Mouse (Mus musculus): ENCODE measurements around the gene Nde1. TPM values are rescaled to one million over a fixed set of nuclear protein-coding genes. Genes with fewer than 3 reads are reported as not detected.

The Nde1 gene
- polyA plus RNA-seq, 1 experiment from 2014 or later: 50.6 TPM

GRCm38 (mm10) chr16:14158536-14158935 lies 4.5 kb upstream of the Nde1 start:
- peak overlapping the region; percentile 82 for H3K9ac ChIP-seq (replicated peaks; ENCODE audit: low read depth, low read length)
- WGBS: 9% methylated on average over 7 of the region's 7 CpGs
- H3K27me3 ChIP-seq (replicated peaks; ENCODE audit: control insufficient read depth, insufficient read depth, low read length): no peaks in the 10 kb centered on the region
- peak overlapping the region; percentile 92 for H3K4me2 ChIP-seq (ENCODE audit: low read length)
- H3K4me1 ChIP-seq (replicated peaks; ENCODE audit: control insufficient read depth, insufficient read depth, low read length): peaks cover 15% of the 10 kb centered on the region
- peak overlapping the region; percentile 77 for H3K27ac ChIP-seq (ENCODE audit: low read length)
- H3K9me3 ChIP-seq (ENCODE audit: control insufficient read depth, low read length): no peaks in the 10 kb centered on the region
- peak overlapping the region; percentile 88 for H3K4me3 ChIP-seq (replicated peaks; ENCODE audit: low read length)
- ATAC-seq: no peak
- H3K36me3 ChIP-seq (ENCODE audit: control insufficient read depth, insufficient read depth): no peaks in the 10 kb centered on the region

- Histone ChIP-seq H3K9me3 (ENCODE audit: control insufficient read depth, low read length) (no peaks in the 10 kb centered on the region), H3K4me1 (replicated peaks; ENCODE audit: control insufficient read depth, insufficient read depth, low read length) (peaks cover 21% of the 10 kb centered on the region), H3K36me3 (ENCODE audit: control insufficient read depth, insufficient read depth) (no peaks in the 10 kb centered on the region), H3K27me3 (replicated peaks; ENCODE audit: control insufficient read depth, insufficient read depth, low read length) (no peaks in the 10 kb centered on the region), H3K4me3 (replicated peaks; ENCODE audit: low read length) (peak overlapping the region; percentile 88), H3K9ac (replicated peaks; ENCODE audit: low read depth, low read length) (peak overlapping the region; percentile 82), H3K27ac (ENCODE audit: low read length) (peak overlapping the region; percentile 98), H3K4me2 (ENCODE audit: low read length) (peak overlapping the region; percentile 92)
- under 1% methylated on average over 58 of the region's 58 CpGs for WGBS
- ATAC-seq: peak; percentile 93
Measured at GRCm38 (mm10) chr16:14158936-14159745, 3.9 kb upstream of the Nde1 start.

GRCm38 (mm10) chr16:14159746-14160131 lies 3.3 kb upstream of the Nde1 start:
- Histone ChIP-seq H3K4me3 (replicated peaks; ENCODE audit: low read length) (peak overlapping the region; percentile 88), H3K4me1 (replicated peaks; ENCODE audit: control insufficient read depth, insufficient read depth, low read length) (peaks cover 22% of the 10 kb centered on the region), H3K27me3 (replicated peaks; ENCODE audit: control insufficient read depth, insufficient read depth, low read length) (no peaks in the 10 kb centered on the region), H3K36me3 (ENCODE audit: control insufficient read depth, insufficient read depth) (no peaks in the 10 kb centered on the region), H3K9ac (replicated peaks; ENCODE audit: low read depth, low read length) (peak overlapping the region; percentile 76), H3K4me2 (ENCODE audit: low read length) (peak overlapping the region; percentile 67), H3K9me3 (ENCODE audit: control insufficient read depth, low read length) (no peaks in the 10 kb centered on the region), H3K27ac (ENCODE audit: low read length) (peak overlapping the region; percentile 98)
- ATAC-seq: peak; percentile 18
- WGBS: under 1% methylated on average over 10 of the region's 10 CpGs

GRCm38 (mm10) chr16:14160941-14161340 lies 2.1 kb upstream of the Nde1 start:
- Histone ChIP-seq H3K4me2 (ENCODE audit: low read length) (no peak overlapping the region), H3K27me3 (replicated peaks; ENCODE audit: control insufficient read depth, insufficient read depth, low read length) (no peaks in the 10 kb centered on the region), H3K27ac (ENCODE audit: low read length) (no peak overlapping the region), H3K4me3 (replicated peaks; ENCODE audit: low read length) (no peak overlapping the region), H3K9me3 (ENCODE audit: control insufficient read depth, low read length) (no peaks in the 10 kb centered on the region), H3K9ac (replicated peaks; ENCODE audit: low read depth, low read length) (no peak overlapping the region), H3K4me1 (replicated peaks; ENCODE audit: control insufficient read depth, insufficient read depth, low read length) (peaks cover 22% of the 10 kb centered on the region), H3K36me3 (ENCODE audit: control insufficient read depth, insufficient read depth) (no peaks in the 10 kb centered on the region)
- no peak for ATAC-seq
- 93% methylated on average over 1 of the region's 1 CpGs for WGBS

- Histone ChIP-seq H3K27ac (ENCODE audit: low read length) (no peak overlapping the region), H3K4me2 (ENCODE audit: low read length) (peak overlapping the region; percentile 91), H3K9ac (replicated peaks; ENCODE audit: low read depth, low read length) (peak overlapping the region; percentile 73), H3K27me3 (replicated peaks; ENCODE audit: control insufficient read depth, insufficient read depth, low read length) (no peaks in the 10 kb centered on the region), H3K36me3 (ENCODE audit: control insufficient read depth, insufficient read depth) (no peaks in the 10 kb centered on the region), H3K9me3 (ENCODE audit: control insufficient read depth, low read length) (no peaks in the 10 kb centered on the region), H3K4me1 (replicated peaks; ENCODE audit: control insufficient read depth, insufficient read depth, low read length) (peaks cover 12% of the 10 kb centered on the region), H3K4me3 (replicated peaks; ENCODE audit: low read length) (peak overlapping the region; percentile 75)
- 2% methylated on average over 10 of the region's 10 CpGs for WGBS
- ATAC-seq: no peak
Measured at GRCm38 (mm10) chr16:14163731-14164130, 656 bp downstream of the Nde1 start.

- H3K4me2 ChIP-seq (ENCODE audit: low read length): no peak overlapping the region
- peaks cover 12% of the 10 kb centered on the region; the same call in 1 of the 2 replicates for H3K4me1 ChIP-seq (replicated peaks; ENCODE audit: control insufficient read depth, insufficient read depth, low read length)
- H3K36me3 ChIP-seq (ENCODE audit: control insufficient read depth, insufficient read depth): peaks cover 7% of the 10 kb centered on the region
- 92% methylated on average over 4 of the region's 4 CpGs for WGBS
- ATAC-seq: no peak
- H3K27ac ChIP-seq (ENCODE audit: low read length): no peak overlapping the region
- no peak overlapping the region for H3K9ac ChIP-seq (replicated peaks; ENCODE audit: low read depth, low read length)
- H3K4me3 ChIP-seq (replicated peaks; ENCODE audit: low read length): no peak overlapping the region
- no peaks in the 10 kb centered on the region for H3K27me3 ChIP-seq (replicated peaks; ENCODE audit: control insufficient read depth, insufficient read depth, low read length)
- no peaks in the 10 kb centered on the region for H3K9me3 ChIP-seq (ENCODE audit: control insufficient read depth, low read length)
Measured at GRCm38 (mm10) chr16:14166490-14166889, 3.4 kb downstream of the Nde1 start.

- no peak for ATAC-seq
- Histone ChIP-seq H3K4me2 (ENCODE audit: low read length) (no peak overlapping the region), H3K27ac (ENCODE audit: low read length) (no peak overlapping the region), H3K36me3 (ENCODE audit: control insufficient read depth, insufficient read depth) (peaks cover 13% of the 10 kb centered on the region), H3K4me1 (replicated peaks; ENCODE audit: control insufficient read depth, insufficient read depth, low read length) (no peaks in the 10 kb centered on the region), H3K4me3 (replicated peaks; ENCODE audit: low read length) (no peak overlapping the region), H3K27me3 (replicated peaks; ENCODE audit: control insufficient read depth, insufficient read depth, low read length) (no peaks in the 10 kb centered on the region), H3K9me3 (ENCODE audit: control insufficient read depth, low read length) (no peaks in the 10 kb centered on the region), H3K9ac (replicated peaks; ENCODE audit: low read depth, low read length) (no peak overlapping the region)
- WGBS: 100% methylated on average over 1 of the region's 1 CpGs
Measured at GRCm38 (mm10) chr16:14169706-14170105, 6.6 kb downstream of the Nde1 start.

GRCm38 (mm10) chr16:14178041-14178440 lies 15.0 kb downstream of the Nde1 start:
- no peaks in the 10 kb centered on the region for H3K4me1 ChIP-seq (replicated peaks; ENCODE audit: control insufficient read depth, insufficient read depth, low read length)
- H3K27me3 ChIP-seq (replicated peaks; ENCODE audit: control insufficient read depth, insufficient read depth, low read length): no peaks in the 10 kb centered on the region
- no peak overlapping the region for H3K4me2 ChIP-seq (ENCODE audit: low read length)
- H3K9me3 ChIP-seq (ENCODE audit: control insufficient read depth, low read length): no peaks in the 10 kb centered on the region
- ATAC-seq: no peak
- H3K4me3 ChIP-seq (replicated peaks; ENCODE audit: low read length): no peak overlapping the region
- peaks cover 6% of the 10 kb centered on the region; the same call in 1 of the 2 replicates for H3K36me3 ChIP-seq (ENCODE audit: control insufficient read depth, insufficient read depth)
- no peak overlapping the region for H3K27ac ChIP-seq (ENCODE audit: low read length)
- 84% methylated on average over 3 of the region's 3 CpGs for WGBS
- no peak overlapping the region for H3K9ac ChIP-seq (replicated peaks; ENCODE audit: low read depth, low read length)

- Histone ChIP-seq H3K4me2 (ENCODE audit: low read length) (no peak overlapping the region), H3K36me3 (ENCODE audit: control insufficient read depth, insufficient read depth) (peaks cover 8% of the 10 kb centered on the region), H3K4me3 (replicated peaks; ENCODE audit: low read length) (no peak overlapping the region), H3K27ac (ENCODE audit: low read length) (no peak overlapping the region), H3K27me3 (replicated peaks; ENCODE audit: control insufficient read depth, insufficient read depth, low read length) (no peaks in the 10 kb centered on the region), H3K9ac (replicated peaks; ENCODE audit: low read depth, low read length) (no peak overlapping the region), H3K4me1 (replicated peaks; ENCODE audit: control insufficient read depth, insufficient read depth, low read length) (no peaks in the 10 kb centered on the region), H3K9me3 (ENCODE audit: control insufficient read depth, low read length) (no peaks in the 10 kb centered on the region)
- no peak for ATAC-seq
- WGBS: 83% methylated on average over 6 of the region's 6 CpGs
Measured at GRCm38 (mm10) chr16:14180163-14180733, 17.2 kb downstream of the Nde1 start.

Measured in forebrain, embryonic 16.5 days (tissue).